Mouse (Mus musculus) neural tube, embryonic 11.5 days (tissue): ENCODE results near the gene Npc1l1. TPM values are rescaled to one million over a fixed set of nuclear protein-coding genes. Genes with fewer than 3 reads are reported as not detected.

Experiments
- ATAC-seq: fragments of 200-750 bp; cut with Nextera tagmentation; 2 replicates; pipeline ENCODE4 v1.8.0; 2017; ENCODE audit warnings: moderate number of reproducible peaks, mild to moderate bottlenecking, moderate TSS enrichment, moderate library complexity; ENCODE audit not compliant: insufficient read depth, low FRiP score, low TSS enrichment
- DNase-seq: peaks from one replicate; pipeline ENCODE4 v3.0.0-alpha.2; 2015; ENCODE audit warnings: low spot score
- H3K27ac ChIP-seq: fragments of 300-500 bp; sonication (generic); 2 replicates; pipeline ENCODE4 v1.5.1; 2014; ENCODE audit warnings: low read depth, mild to moderate bottlenecking, low read length
- H3K27me3 ChIP-seq: fragments of 300-500 bp; sonication (generic); 2 replicates; pipeline ENCODE4 v1.6.1; 2014; ENCODE audit warnings: mild to moderate bottlenecking, low read length, mixed read lengths; ENCODE audit not compliant: control insufficient read depth, insufficient read depth
- H3K36me3 ChIP-seq: fragments of 300-500 bp; sonication (generic); 2 replicates; pipeline ENCODE4 v1.6.1; 2014; ENCODE audit warnings: mild to moderate bottlenecking, low read length, moderate library complexity, mixed read lengths; ENCODE audit not compliant: control insufficient read depth, insufficient read depth
- H3K4me1 ChIP-seq: fragments of 300-500 bp; sonication (generic); 2 replicates; pipeline ENCODE4 v1.6.1; 2014; ENCODE audit warnings: low read length, mixed read lengths; ENCODE audit not compliant: control insufficient read depth, insufficient read depth
- H3K4me2 ChIP-seq: fragments of 300-500 bp; sonication (generic); 2 replicates; pipeline ENCODE4 v1.6.1; 2014; ENCODE audit warnings: low read depth, mild to moderate bottlenecking, moderate library complexity
- H3K4me3 ChIP-seq: fragments of 300-500 bp; sonication (generic); 2 replicates; pipeline ENCODE4 v1.5.1; 2014; ENCODE audit warnings: low read depth, low read length
- H3K9ac ChIP-seq: fragments of 300-500 bp; sonication (generic); 2 replicates; pipeline ENCODE4 v1.6.1; 2014; ENCODE audit warnings: mild to moderate bottlenecking, low read length
- H3K9me3 ChIP-seq: fragments of 300-500 bp; sonication (generic); 2 replicates; pipeline ENCODE4 v1.6.1; 2016; ENCODE audit warnings: low read length; ENCODE audit not compliant: control insufficient read depth
- WGBS: fragments of 180-500 bp; shearing (Covaris S2); extraction: QIAGEN DNeasy Blood & Tissue Kit; methylation state at CpG from one replicate; pipeline ENCODE4 v1.1.7; 2014; 5-methylcytosine and 5-hydroxymethylcytosine counted together
- polyA plus RNA-seq: library from polyadenylated mRNA; unstranded; fragments of >200 nt; fragmentation: Nextera tagmentation; extraction: Ambion mirVana; gene quantifications from 2 replicates; pipeline ENCODE4 v1.2.1, GENCODE M21; 2014

Npc1l1 gene
- polyA plus RNA-seq, 1 experiment from 2014 or later = not detected

DNA sequence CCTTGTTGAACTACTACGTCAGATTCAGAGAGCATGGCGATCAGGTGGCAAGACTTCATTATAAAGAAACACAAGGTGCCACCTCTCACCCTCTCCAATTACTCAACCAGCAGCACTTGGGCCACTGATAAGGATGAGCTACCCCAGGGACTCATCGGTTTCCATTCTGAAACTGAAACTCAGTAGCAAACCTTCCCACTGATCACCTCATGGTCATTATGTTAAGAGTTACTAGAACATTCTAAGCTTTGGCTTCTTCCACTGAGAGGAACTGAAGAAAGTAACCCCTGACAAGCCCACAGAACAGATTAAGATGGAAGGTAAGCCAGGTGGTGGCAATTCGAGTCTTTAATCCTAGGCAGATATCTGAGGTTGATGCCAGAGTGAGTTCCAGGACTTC lies 31.5 kb downstream of the Npc1l1 start:
- no peaks in the 10 kb centered on the region for H3K27me3 ChIP-seq
- H3K9ac ChIP-seq = no peak overlapping the region
- peaks cover 11% of the 10 kb centered on the region for H3K4me1 ChIP-seq
- DNase-seq = no peak
- no peak overlapping the region for H3K4me3 ChIP-seq
- peak overlapping the region; percentile 88 for H3K4me2 ChIP-seq
- H3K9me3 ChIP-seq = no peaks in the 10 kb centered on the region
- no peaks in the 10 kb centered on the region for H3K36me3 ChIP-seq
- H3K27ac ChIP-seq = no peak overlapping the region
- 91% methylated on average over 4 of the region's 4 CpGs for WGBS
- ATAC-seq = no peak

DNA sequence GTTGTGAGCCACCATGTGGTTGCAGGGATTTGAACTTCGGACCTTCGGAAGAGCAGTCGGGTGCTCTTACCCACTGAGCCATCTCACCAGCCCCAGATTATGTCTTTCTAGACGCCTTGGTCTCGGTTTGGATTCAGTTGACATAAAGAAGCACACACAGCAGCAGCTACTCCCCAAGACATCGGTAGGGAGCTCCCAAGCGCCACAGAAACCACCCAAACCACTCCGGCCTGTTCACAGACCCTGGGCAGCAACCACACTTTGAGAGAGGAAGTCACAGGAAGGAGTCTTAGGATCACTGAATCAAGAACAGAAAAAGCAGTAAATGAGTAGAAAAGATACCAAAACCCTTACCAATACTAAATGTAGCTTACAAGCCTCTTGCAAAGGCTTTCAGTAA lies 33.2 kb downstream of the Npc1l1 start:
- H3K36me3 ChIP-seq = no peaks in the 10 kb centered on the region
- H3K27me3 ChIP-seq = no peaks in the 10 kb centered on the region
- H3K4me3 ChIP-seq = no peak overlapping the region
- no peaks in the 10 kb centered on the region for H3K9me3 ChIP-seq
- DNase-seq (no peak), ATAC-seq (no peak)
- no peak overlapping the region for H3K9ac ChIP-seq
- WGBS = 95% methylated on average over 8 of the region's 8 CpGs
- H3K27ac ChIP-seq = no peak overlapping the region
- peaks cover 11% of the 10 kb centered on the region for H3K4me1 ChIP-seq
- H3K4me2 ChIP-seq = no peak overlapping the region

DNA sequence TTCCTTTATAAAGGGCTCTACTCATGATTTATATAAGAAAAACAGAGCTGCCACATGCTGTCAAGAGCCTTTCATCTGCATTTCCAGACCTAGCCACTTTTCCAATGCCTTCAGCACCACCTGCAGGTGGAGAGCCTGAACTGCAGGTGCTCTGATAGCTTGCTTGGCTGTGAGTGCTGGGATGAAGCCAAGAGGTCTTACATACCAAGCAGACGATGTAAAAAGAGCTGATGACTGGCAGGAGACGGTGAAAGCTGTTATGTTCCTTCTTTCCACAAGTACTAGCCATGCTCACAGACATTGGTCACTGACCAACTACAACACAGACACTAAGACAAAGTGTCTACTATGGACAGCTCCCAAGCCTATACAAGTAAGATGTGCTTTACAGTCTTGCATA lies 42.1 kb downstream of the Npc1l1 start:
- peak; percentile 85 for DNase-seq
- Histone ChIP-seq H3K4me1 (peaks cover 5% of the 10 kb centered on the region; the same call in 1 of the 2 replicates), H3K9ac (no peak overlapping the region), H3K27ac (no peak overlapping the region), H3K36me3 (no peaks in the 10 kb centered on the region), H3K4me2 (no peak overlapping the region), H3K9me3 (no peaks in the 10 kb centered on the region), H3K4me3 (no peak overlapping the region), H3K27me3 (no peaks in the 10 kb centered on the region)
- peak; percentile 16; the same call in 1 of the 2 replicates for ATAC-seq
- WGBS = 23% methylated on average over 2 of the region's 2 CpGs

DNA sequence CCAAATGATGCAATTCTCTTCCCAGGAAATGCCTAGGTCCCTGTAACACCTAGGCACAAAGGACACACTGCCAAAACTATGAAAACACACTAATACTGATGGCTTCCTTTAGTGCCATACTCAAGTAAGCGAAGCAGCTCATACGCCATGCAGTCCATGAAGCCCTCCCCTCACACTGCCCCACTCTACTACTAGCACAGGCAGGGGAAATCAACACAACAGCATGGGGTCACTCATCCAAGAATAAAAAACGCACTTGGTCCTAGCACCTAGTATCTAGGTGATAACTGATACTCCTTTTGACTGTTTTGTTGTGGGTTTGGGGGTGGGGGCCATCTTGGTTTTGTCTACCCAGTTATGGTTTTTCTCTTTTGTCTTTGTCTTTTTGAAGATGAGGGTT lies 42.5 kb downstream of the Npc1l1 start:
- no peak overlapping the region for H3K27ac ChIP-seq
- DNase-seq (no peak), ATAC-seq (no peak)
- no peak overlapping the region for H3K4me3 ChIP-seq
- H3K27me3 ChIP-seq = no peaks in the 10 kb centered on the region
- H3K4me1 ChIP-seq = peaks cover 5% of the 10 kb centered on the region; the same call in 1 of the 2 replicates
- WGBS = 85% methylated on average over 3 of the region's 3 CpGs
- no peaks in the 10 kb centered on the region for H3K36me3 ChIP-seq
- no peak overlapping the region for H3K4me2 ChIP-seq
- no peaks in the 10 kb centered on the region for H3K9me3 ChIP-seq
- no peak overlapping the region for H3K9ac ChIP-seq

DNA sequence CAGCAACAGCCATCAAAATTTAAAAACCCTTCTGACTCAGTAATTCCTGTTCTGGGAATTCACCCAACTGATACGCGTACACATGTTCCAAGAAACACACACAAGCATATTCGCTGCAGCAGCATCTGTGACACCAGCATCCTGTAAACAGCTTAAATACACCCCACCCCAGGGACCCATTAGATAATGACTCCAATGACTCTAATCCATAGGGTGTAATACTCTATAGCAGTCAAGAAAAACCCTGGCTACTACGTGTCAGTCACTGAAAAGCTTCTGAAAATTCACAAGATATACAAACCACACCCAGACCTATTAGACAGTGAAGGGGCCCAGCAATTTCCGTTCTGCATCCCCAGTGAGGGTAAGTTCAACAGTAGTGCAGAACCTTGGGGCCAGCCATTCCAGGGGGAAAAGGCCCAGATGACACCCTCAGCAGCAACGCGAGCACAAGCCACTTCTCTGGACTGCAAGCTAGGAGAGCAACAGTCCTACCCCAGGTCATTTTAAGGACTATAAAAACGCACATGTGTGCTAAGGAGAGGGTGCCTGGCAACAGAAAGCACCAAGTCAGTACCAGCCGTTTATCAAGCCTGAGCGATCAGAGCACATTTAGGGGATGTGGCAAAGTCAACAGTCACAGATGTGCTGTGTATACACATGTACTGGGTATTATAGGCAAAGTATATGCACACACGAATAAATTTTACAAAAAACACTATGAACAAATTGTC lies 45.6 kb downstream of the Npc1l1 start:
- ATAC-seq = no peak
- H3K27me3 ChIP-seq = no peaks in the 10 kb centered on the region
- no peak overlapping the region for H3K27ac ChIP-seq
- H3K4me3 ChIP-seq = no peak overlapping the region
- H3K9ac ChIP-seq = no peak overlapping the region
- H3K9me3 ChIP-seq = no peaks in the 10 kb centered on the region
- H3K4me2 ChIP-seq = no peak overlapping the region
- H3K36me3 ChIP-seq = no peaks in the 10 kb centered on the region
- peaks cover 10% of the 10 kb centered on the region for H3K4me1 ChIP-seq
- 63% methylated on average over 11 of the region's 11 CpGs for WGBS
- DNase-seq = no peak

DNA sequence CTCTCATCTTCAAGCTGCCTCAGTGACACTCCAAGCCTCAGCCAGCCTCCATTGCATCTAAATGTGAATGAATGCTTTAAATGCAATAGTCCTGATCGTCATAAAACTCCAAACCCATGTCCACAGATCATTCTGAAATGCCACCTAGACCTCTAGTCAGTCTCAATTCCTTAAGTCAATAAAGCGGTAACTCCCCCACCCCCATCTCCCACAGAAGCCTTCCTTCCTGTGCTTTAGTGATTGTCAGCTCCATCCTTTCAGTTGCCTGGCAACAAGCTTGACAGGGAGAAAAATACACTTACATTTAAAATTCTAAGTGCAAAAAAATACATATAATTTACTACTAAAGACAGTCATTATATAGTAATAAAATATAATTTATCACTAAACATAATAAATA lies 46.7 kb downstream of the Npc1l1 start:
- no peak for DNase-seq
- H3K4me3 ChIP-seq = no peak overlapping the region
- ATAC-seq = no peak
- H3K4me2 ChIP-seq = no peak overlapping the region
- no peaks in the 10 kb centered on the region for H3K27me3 ChIP-seq
- peaks cover 16% of the 10 kb centered on the region for H3K4me1 ChIP-seq
- H3K9ac ChIP-seq = no peak overlapping the region
- H3K27ac ChIP-seq = no peak overlapping the region
- no peaks in the 10 kb centered on the region for H3K36me3 ChIP-seq
- 84% methylated on average over 2 of the region's 2 CpGs for WGBS
- no peaks in the 10 kb centered on the region for H3K9me3 ChIP-seq

DNA sequence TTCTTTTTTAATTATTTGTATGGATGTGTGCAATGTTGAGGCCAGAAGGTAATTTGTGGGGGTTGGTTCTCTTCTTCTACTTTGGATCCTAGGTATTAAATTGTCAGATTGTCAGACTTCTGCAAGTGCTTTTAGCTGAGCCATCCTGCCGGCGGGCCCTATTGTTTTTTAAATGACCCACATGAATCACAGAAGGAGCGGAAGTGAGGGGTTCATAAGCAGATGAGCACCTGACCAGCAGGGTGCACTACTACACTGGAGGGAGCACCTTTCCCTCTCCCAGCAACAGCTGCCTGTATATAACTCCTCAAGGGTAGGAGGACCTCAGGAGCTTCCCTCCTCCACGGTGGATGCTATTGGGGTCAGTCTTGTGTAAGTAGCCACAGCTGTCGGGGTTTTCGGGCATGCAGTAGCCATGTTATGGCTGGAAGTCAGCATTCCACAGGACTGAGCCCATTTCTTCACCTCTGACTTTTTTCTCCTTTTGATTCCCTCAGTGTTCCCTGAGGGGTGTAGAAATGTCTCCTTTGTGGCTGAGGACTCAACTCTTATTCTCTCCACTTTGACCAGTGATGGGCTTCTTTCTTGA lies 49.0 kb downstream of the Npc1l1 start:
- H3K4me3 ChIP-seq = no peak overlapping the region
- DNase-seq = no peak
- H3K36me3 ChIP-seq = no peaks in the 10 kb centered on the region
- peaks cover 20% of the 10 kb centered on the region for H3K4me1 ChIP-seq
- H3K27me3 ChIP-seq = no peaks in the 10 kb centered on the region
- no peak overlapping the region for H3K27ac ChIP-seq
- H3K4me2 ChIP-seq = no peak overlapping the region
- no peak overlapping the region for H3K9ac ChIP-seq
- H3K9me3 ChIP-seq = no peaks in the 10 kb centered on the region
- no peak for ATAC-seq
- 40% methylated on average over 6 of the region's 6 CpGs for WGBS

DNA sequence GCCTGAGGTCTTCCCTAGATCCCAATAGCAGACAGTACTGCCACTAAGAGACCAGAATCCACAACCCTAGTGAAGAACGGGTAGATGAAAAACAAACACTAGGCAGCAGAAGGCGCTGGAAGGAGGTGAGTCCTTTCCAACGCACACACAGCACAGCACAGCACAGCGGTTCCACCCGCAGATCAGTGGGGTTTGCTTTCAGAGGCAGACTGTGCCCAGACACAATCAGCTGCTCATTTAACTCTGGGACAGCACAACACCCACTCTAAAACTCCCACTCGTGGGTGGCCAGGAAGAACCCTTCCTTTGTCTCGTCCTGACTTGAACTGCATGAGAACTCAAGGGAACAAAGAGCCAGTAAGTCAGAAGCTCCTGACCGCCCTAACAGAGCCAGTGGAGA lies 50.7 kb downstream of the Npc1l1 start:
- no peaks in the 10 kb centered on the region for H3K9me3 ChIP-seq
- no peaks in the 10 kb centered on the region for H3K36me3 ChIP-seq
- DNase-seq (no peak), ATAC-seq (no peak)
- 15% methylated on average over 8 of the region's 8 CpGs for WGBS
- H3K9ac ChIP-seq = no peak overlapping the region
- H3K4me2 ChIP-seq = no peak overlapping the region
- no peak overlapping the region for H3K4me3 ChIP-seq
- no peaks in the 10 kb centered on the region for H3K27me3 ChIP-seq
- peaks cover 15% of the 10 kb centered on the region for H3K4me1 ChIP-seq
- no peak overlapping the region for H3K27ac ChIP-seq

DNA sequence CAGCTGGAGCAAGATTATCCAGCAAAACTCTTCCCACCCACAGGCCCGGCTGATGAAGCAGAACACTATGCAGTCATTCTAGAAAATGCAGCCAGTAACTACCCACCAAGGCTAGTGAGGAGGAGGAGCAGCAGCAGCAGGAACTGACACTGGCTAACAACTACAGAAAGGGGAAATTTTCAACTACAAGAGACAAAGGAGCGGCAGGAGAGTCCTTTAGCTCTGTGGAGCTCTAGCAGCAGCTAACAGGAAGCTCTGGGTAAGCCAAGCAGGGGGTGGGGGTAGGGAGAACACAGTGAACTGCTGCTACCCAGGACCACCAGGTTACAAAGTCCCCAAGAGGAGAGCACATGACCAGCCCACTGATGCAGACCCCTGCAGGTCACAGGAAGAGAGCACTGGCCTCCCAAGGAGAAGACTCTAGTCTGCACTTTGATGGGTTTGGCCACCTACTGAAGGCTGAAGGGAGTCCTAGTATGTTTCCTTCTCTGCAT lies 51.2 kb downstream of the Npc1l1 start:
- no peak for ATAC-seq
- no peak for DNase-seq
- Histone ChIP-seq H3K27me3 (no peaks in the 10 kb centered on the region), H3K4me1 (peaks cover 15% of the 10 kb centered on the region), H3K9me3 (no peaks in the 10 kb centered on the region), H3K4me3 (no peak overlapping the region), H3K9ac (no peak overlapping the region), H3K27ac (peak overlapping the region; percentile 0; the same call in 1 of the 2 replicates), H3K4me2 (no peak overlapping the region), H3K36me3 (no peaks in the 10 kb centered on the region)
- 12% methylated on average over 2 of the region's 2 CpGs for WGBS
